Mouse (Mus musculus) thymus, adult 2 months (tissue): Measurements from ENCODE around the gene Trappc6a.

Source experiments
- CTCF ChIP-seq: fragments of 200-500 bp; IDR thresholded peaks from 2 replicates; pipeline ENCODE4 v1.5.1; 2012; ENCODE audit warnings: mild to moderate bottlenecking, control low read depth, low read length, moderate library complexity, borderline replicate concordance; ENCODE audit not compliant: control insufficient read depth, poor library complexity, insufficient read depth; ENCODE audit errors: extremely low read depth
- POLR2A ChIP-seq: fragments of 200-500 bp; IDR thresholded peaks from 2 replicates; pipeline ENCODE4 v1.6.1; 2012; ENCODE audit warnings: mild to moderate bottlenecking, low read length, control low read depth, moderate library complexity; ENCODE audit not compliant: control insufficient read depth, poor library complexity, insufficient read depth; ENCODE audit errors: extremely low read depth

- TF ChIP-seq CTCF (no peak), POLR2A (no peak)
Measured at GRCm38 (mm10) chr7:19508924-19509568, 851 bp downstream of the Trappc6a start.
